Mouse (Mus musculus) layer of hippocampus, postnatal 10 days (tissue): ENCODE results near the gene Il10ra. TPM values are rescaled to one million over a fixed set of nuclear protein-coding genes. Genes with fewer than 3 reads are reported as not detected.

Experiments used
- DNase-seq, 2 experiments: peaks; one replicate each; pipeline ENCODE4 v3.0.0; 2021; ENCODE audit warnings: low spot score in 2 of 2
- total RNA-seq, 2 experiments: library from RNA; stranded (reverse); gene quantifications; 2 replicates each; pipeline ENCODE4 v1.2.3; 2021

Il10ra gene
- total RNA-seq, 2 experiments from 2014 or later: 1.9 to 2.2 TPM

- DNase-seq: peak in 1 of 2 experiments; percentile 25
Observed at GRCm38 (mm10) chr9:45261466-45261865, 7.5 kb downstream of the Il10ra start.

- no peak for DNase-seq
Observed at GRCm38 (mm10) chr9:45259065-45259464, 9.9 kb downstream of the Il10ra start.

- no peak for DNase-seq
Observed at GRCm38 (mm10) chr9:45255967-45256366, 13.0 kb downstream of the Il10ra start.

GRCm38 (mm10) chr9:45255431-45255830 is 13.5 kb downstream of the Il10ra start:
- no peak for DNase-seq

GRCm38 (mm10) chr9:45254605-45255004 is 14.3 kb downstream of the Il10ra start:
- DNase-seq: no peak

- no peak for DNase-seq
Observed at GRCm38 (mm10) chr9:45254021-45254420, 14.9 kb downstream of the Il10ra start.

- no peak for DNase-seq
Observed at GRCm38 (mm10) chr9:45252395-45252794, 16.6 kb downstream of the Il10ra start.

- DNase-seq: no peak
Observed at GRCm38 (mm10) chr9:45251990-45252389, 17.0 kb downstream of the Il10ra start.

GRCm38 (mm10) chr9:45251281-45251680 is 17.7 kb downstream of the Il10ra start:
- no peak for DNase-seq

GRCm38 (mm10) chr9:45250306-45250705 is 18.6 kb downstream of the Il10ra start:
- DNase-seq: no peak

- DNase-seq: no peak
Observed at GRCm38 (mm10) chr9:45247536-45247935, 21.4 kb downstream of the Il10ra start.

GRCm38 (mm10) chr9:45246060-45246459 is 22.9 kb downstream of the Il10ra start:
- no peak for DNase-seq

GRCm38 (mm10) chr9:45245432-45245831 is 23.5 kb downstream of the Il10ra start:
- DNase-seq: no peak

GRCm38 (mm10) chr9:45241397-45241796 is 27.6 kb downstream of the Il10ra start:
- DNase-seq: no peak

GRCm38 (mm10) chr9:45236744-45237143 is 32.2 kb downstream of the Il10ra start:
- DNase-seq: no peak

- no peak for DNase-seq
Observed at GRCm38 (mm10) chr9:45235668-45236227, 33.2 kb downstream of the Il10ra start.

GRCm38 (mm10) chr9:45229359-45229758 is 39.6 kb downstream of the Il10ra start:
- DNase-seq: no peak

GRCm38 (mm10) chr9:45221567-45221966 is 47.4 kb downstream of the Il10ra start:
- DNase-seq: peak; percentile 95 to 96

- DNase-seq: no peak
Observed at GRCm38 (mm10) chr9:45219644-45220043, 49.3 kb downstream of the Il10ra start.

- DNase-seq: no peak
Observed at GRCm38 (mm10) chr9:45215526-45216179, 53.3 kb downstream of the Il10ra start.

GRCm38 (mm10) chr9:45212001-45212400 is 56.9 kb downstream of the Il10ra start:
- DNase-seq: no peak

- no peak for DNase-seq
Observed at GRCm38 (mm10) chr9:45207015-45207743, 61.8 kb downstream of the Il10ra start.
